Mouse (Mus musculus) cerebellum, postnatal 10 days (tissue): ENCODE data around the gene Gm10192.
"Not testable (repeated sequence)": the region's sequence is repeated elsewhere in the genome, so short reads cannot be mapped to it uniquely, and the experiment has no call there.

Source experiments
- DNase-seq, 2 experiments: peaks; one replicate each; pipeline ENCODE4 v3.0.0; 2021; ENCODE audit warnings: mixed read lengths in 2 of 2

The Gm10192 gene

DNA sequence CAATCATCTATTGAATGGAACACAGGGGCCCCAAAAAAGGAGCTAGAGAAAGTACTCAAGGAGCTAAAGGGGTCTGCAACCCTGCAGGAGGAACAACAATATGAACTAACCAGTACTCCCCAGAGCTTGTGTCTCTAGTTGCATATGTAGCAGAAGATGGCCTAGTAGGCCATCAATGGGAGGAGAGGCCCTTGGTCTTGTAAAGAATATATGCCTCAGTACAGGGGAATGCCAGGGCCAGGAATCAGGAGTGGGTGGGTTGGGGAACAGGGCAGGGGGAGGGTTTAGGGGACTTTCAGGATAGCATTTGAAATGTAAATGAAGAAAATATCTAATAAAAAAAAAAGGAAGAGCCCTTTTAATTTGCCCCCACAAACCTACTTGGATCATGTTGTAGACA is at the start of gene Gm10192:
Gene Gm10192 (minus strand): TSS at position 101 of the 400 bp plus-strand sequence.
- DNase-seq, result not testable (repeated sequence)

DNA sequence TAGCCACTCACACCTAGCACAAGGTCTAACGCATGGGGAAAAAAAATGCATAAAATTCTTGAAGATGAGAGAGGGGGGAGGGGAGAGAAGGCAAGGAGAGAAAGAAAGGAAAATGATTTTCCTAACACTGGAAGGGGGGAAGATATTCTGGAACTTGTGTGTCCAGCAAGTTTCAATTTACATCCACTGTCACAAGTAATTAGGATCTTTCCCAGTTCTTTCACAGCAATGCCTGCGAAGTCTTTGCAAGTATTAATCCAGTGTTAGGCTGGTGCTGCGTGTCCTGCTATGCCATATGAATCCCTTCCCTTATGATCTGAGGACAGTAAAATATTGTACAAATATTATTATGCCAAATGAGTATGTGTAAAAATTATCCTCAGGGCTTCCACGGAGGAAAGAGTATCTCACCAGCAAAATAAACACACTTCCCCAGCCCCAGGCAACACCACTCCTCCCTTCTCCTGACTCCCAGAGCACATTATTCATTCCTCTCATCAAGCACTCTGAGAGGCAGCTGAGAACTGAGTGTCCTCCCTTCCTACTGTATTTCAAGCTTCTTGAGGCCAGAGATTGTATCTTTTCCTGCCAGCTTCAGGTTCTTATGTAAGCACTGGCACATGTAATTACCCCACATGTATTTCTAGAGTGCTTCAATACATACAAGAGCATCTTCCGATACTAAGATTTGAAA is 47.6 kb upstream of the Gm10192 start:
- DNase-seq, result no peak

DNA sequence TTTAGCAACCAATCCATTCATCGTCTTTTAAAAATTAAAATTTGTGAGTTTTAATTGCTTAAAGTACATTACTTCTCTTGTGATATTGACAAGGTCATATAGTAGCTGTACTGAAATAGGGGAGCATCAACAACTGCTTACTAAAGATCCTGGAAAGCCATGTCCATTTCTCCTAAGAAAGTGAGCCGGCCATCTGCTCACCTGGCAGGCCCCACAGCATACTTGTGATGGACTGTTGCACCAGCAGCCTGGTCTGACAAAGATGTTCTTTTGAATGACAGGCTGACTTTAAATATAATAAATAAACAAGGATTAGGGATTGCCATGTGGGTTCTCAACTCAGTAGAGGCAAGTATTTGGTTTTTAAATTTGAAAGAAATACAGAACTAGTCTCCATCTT is 36.7 kb upstream of the Gm10192 start:
- DNase-seq, result peak; percentile 54 to 72

DNA sequence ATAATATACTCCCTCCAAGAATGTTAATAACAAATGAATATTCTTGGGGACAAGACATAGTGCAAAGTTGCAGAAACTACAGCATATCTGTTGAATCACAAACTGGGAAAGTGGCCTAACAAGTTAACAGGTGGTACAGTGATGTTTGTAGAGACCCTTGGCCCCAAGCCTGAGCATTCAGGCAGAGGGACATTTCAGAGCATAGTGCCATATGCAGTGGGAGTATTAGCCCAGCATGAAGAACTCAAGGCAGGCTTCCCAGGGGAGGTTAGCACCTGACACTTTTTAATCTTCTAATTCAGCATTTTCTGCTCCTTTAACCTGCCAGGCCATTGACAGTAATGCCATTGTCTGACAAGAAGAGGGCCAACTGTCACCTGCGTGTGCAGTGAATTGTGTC is 34.9 kb upstream of the Gm10192 start:
- DNase-seq, result peak; percentile 76 to 88

DNA sequence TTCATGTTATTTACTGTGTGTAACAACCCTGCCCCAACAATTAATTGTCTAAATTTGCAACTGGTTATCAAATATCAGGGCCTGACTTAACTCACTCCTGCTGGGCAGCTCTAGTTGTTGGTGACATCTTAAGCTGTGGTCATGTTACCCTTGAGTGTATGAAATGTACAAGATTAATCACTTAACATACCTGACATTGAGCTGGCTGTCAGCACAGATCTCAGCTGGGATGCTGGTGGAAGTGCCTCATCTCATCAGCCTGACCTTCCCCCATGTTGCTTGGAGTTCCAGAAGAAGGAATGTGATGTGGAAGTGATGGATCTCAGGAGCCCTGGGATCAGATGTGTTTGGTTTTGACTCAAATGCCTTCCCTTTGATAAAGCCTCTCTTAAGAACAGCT is 29.5 kb upstream of the Gm10192 start:
- DNase-seq, result no peak

DNA sequence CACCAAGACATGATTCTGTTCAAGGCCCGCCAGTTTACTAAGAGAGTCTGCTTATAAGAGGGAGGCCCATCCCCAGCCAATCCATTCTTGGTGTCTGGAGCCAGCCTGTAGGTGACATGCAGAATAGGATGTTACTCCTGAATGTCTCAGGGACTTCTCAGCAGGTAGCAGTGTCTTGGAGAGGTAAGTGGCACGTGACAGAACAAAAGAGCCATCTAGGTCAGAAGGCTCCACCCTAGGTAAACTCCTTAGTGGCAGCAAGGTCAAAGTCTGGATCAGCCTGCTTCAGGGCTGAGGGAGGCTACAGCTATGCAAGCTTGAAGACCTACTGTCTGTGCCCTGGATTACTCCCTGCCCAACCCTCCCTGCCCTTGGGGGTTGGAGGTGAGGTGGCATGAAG is 20.0 kb upstream of the Gm10192 start:
- DNase-seq, result not testable (repeated sequence)

DNA sequence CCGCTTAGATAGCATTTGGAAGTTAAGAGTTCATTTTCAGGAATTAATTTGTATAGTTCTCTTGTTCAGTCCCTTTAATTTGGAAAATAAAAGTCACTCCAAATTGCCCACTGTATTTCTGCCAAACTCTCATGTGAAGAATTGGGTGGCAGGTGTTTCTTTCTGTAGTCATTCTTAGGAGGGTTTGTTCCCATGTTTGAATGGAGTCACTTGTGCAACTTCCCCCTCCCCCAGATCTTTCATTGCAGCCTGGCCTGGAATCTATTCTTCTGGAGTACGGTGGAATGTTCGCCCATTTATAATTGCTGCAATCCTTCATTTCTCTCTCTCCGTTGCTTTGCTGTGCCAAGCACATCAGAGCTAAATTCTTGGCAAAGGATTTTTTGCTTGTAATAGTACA is 10.2 kb upstream of the Gm10192 start:
- DNase-seq, result peak in 1 of 2 experiments; percentile 7

DNA sequence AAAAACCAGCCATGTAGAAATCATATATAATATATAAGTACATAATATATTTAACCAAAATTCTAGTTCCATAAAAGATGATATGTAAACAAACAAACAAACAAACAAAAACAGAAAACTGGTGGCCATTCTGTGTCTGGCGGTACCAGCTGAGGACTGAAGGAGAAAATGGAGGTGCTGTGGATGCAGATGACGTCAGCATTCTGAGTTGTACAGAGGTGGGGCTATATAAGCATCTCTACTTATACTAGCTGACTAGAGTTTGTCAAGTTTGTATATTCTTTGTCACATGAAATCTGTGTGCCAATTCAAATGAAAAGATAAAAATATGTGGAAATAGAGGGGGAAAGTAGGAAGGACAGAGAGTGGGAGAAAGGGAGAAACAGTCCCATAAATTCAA is 9.6 kb upstream of the Gm10192 start:
- DNase-seq, result no peak

DNA sequence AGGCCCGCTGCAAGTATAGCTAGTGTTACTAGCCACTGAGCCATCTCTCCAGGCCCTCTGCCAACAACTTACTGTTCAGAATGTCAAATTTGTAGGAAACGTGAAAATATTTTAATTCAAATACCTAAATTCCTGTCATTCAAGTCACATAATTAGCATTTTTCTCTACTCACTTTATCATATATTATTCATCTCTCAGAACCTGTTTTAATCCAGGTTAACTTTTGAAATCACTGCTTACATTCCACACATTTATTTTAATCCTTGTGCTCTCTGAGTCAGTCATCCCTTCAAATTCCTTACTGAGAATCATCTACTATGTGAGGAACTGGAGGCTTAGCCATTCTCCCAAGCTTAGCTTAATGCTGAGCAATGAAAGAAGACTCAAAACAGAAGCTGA is 2.6 kb downstream of the Gm10192 start:
- DNase-seq, result no peak

DNA sequence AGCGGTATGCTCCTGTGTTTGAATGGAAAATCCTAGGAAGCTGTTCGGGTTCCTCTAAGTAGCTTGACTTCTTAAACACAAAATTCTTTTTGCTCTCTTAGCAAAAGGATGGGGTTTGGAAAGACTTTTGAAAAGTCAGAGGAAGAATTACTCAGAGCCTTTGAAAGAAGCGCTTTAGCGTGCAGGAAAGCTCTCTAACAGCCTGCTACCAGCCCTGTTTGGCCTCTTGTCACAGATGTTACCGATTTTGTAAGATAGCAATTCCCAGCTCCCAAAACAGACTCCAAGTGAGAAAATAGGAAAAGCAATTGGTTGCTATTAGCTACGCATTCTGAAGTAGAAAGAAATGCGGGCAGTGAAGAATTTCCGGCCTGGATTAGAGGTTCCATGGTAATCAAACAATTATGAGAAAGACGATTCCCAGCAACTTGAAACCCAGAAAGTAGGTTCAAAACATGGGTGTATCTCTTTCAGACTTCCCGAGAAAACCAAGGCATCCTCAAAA is 26.1 kb downstream of the Gm10192 start:
- DNase-seq, result no peak

DNA sequence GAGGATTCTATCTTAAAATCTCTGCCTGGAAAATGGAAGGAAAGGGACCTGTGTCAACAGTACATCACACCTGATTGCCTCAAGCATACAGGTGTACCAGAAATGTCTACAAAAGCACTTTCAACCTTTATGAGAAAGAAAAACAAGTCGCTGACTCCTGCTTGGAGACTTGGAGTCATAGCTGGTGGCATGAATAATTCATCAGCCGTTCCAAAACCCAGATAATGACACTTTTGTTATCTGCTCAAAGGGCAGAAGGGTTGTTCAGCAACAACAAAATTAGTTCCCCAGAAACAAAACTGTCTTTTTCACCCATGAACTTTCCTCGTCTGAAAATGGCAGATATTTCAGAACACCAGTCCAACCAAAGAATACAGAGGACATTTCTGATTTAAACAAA is 26.9 kb downstream of the Gm10192 start:
- DNase-seq, result no peak

DNA sequence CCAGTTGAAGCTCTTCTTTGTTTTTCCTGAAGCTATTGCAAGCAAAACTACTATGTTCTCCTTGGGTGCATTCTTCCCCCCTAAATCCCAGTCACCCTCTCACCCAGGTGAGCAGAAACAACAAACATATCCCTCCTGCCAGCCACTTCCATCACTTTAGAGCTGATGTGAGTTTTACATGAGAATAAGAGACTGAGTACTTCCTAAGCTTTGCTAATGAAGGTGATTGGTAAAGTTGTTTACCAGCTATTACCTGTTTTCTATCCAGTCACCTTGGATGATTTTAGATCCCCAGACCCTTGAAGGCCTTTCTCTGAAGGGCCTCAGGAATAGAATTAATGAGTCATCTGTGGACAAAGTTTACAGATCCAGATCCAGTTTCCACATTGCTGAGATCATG is 29.4 kb downstream of the Gm10192 start:
- no peak for DNase-seq

DNA sequence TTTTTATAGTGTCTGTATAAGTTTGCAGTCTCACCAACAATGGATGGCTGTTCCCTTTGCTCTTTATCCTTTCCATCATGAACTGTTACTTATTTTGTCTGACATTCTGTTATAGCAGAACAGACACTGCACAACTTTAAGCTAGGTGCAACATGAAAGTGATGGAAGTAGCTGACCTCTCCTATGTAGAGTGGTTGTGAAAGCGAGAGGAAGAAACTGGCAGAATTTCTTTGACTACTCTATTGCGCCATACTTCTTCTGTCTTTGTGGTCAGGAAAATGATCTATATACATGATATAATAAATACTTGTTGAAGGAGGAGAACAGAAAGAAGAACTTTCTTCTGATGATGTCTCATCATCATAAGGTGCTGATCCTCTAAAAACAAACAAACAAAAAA is 40.5 kb downstream of the Gm10192 start:
- DNase-seq, result no peak
